Mouse (Mus musculus): Measurements from ENCODE around the gene Adamts10. TPM values are rescaled to one million over a fixed set of nuclear protein-coding genes. Genes with fewer than 3 reads are reported as not detected.
A peak's percentile ranks its signal among the peaks of the same experiment; 100 is the strongest.

Gene Adamts10
- polyA plus RNA-seq, 1 experiment from 2014 or later: 48.0 TPM

DNA sequence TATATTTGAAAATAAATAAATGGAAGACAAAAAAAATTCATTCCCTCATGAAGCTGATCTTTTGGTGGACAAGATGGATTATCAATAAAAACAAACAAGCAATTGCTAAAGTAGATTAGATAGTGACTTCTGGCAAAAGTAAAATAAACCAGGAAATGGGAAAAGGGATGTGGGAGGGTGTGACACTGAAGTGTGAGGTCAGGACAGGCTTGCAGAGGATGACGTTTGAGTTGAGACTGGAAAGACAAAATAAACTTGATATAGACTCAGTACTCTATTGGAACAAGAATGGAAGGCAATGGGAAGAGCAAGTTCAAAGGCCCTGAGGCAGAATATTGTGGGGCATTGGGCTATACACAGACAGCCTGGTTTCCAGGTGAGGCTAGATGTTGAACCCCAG lies 3.6 kb upstream of the Adamts10 start:
- peaks cover 16% of the 10 kb centered on the region for H3K4me1 ChIP-seq (replicated peaks)
- H3K9me3 ChIP-seq: no peaks in the 10 kb centered on the region
- no peak for ATAC-seq (ENCODE audit: low FRiP score)
- 59% methylated on average over 1 of the region's 1 CpGs for WGBS
- no peak overlapping the region for H3K27ac ChIP-seq
- no peaks in the 10 kb centered on the region for H3K36me3 ChIP-seq
- no peak overlapping the region for H3K4me2 ChIP-seq
- no peak overlapping the region for H3K9ac ChIP-seq
- H3K27me3 ChIP-seq: no peaks in the 10 kb centered on the region
- H3K4me3 ChIP-seq: no peak overlapping the region

GRCm38 (mm10) chr17:33523431-33523917 lies 530 bp upstream of the Adamts10 start:
- ATAC-seq (ENCODE audit: low FRiP score): peak; percentile 45
- no peaks in the 10 kb centered on the region for H3K27me3 ChIP-seq
- peak overlapping the region; percentile 70 for H3K4me3 ChIP-seq
- peaks cover 28% of the 10 kb centered on the region for H3K4me1 ChIP-seq (replicated peaks)
- WGBS: 7% methylated on average over 12 of the region's 13 CpGs
- peak overlapping the region; percentile 61 for H3K4me2 ChIP-seq
- peaks cover under 1% of the 10 kb centered on the region for H3K36me3 ChIP-seq
- H3K9me3 ChIP-seq: no peaks in the 10 kb centered on the region
- H3K9ac ChIP-seq: peak overlapping the region; percentile 82
- peak overlapping the region; percentile 80 for H3K27ac ChIP-seq

- ATAC-seq (ENCODE audit: low FRiP score): peak; percentile 45
- WGBS: 8% methylated on average over 2 of the region's 2 CpGs
Observed at GRCm38 (mm10) chr17:33524806-33525373, 886 bp downstream of the Adamts10 start.

GRCm38 (mm10) chr17:33526506-33526905 lies 2.5 kb downstream of the Adamts10 start:
- H3K4me3 ChIP-seq: no peak overlapping the region
- no peak overlapping the region for H3K9ac ChIP-seq
- no peak overlapping the region for H3K4me2 ChIP-seq
- H3K27me3 ChIP-seq: no peaks in the 10 kb centered on the region
- H3K9me3 ChIP-seq: no peaks in the 10 kb centered on the region
- 76% methylated on average over 3 of the region's 3 CpGs for WGBS
- H3K27ac ChIP-seq: no peak overlapping the region
- H3K36me3 ChIP-seq: peaks cover 31% of the 10 kb centered on the region
- ATAC-seq (ENCODE audit: low FRiP score): no peak
- H3K4me1 ChIP-seq (replicated peaks): peaks cover 28% of the 10 kb centered on the region

More at GRCm38 (mm10) chr17:33524806-33525373, 886 bp downstream of the Adamts10 start:
- Histone ChIP-seq H3K27ac (peak overlapping the region; percentile 80), H3K9me3 (no peaks in the 10 kb centered on the region), H3K9ac (peak overlapping the region; percentile 82), H3K4me3 (peak overlapping the region; percentile 70), H3K4me2 (peak overlapping the region; percentile 61), H3K27me3 (no peaks in the 10 kb centered on the region), H3K4me1 (replicated peaks) (peaks cover 28% of the 10 kb centered on the region), H3K36me3 (peaks cover 15% of the 10 kb centered on the region)

DNA sequence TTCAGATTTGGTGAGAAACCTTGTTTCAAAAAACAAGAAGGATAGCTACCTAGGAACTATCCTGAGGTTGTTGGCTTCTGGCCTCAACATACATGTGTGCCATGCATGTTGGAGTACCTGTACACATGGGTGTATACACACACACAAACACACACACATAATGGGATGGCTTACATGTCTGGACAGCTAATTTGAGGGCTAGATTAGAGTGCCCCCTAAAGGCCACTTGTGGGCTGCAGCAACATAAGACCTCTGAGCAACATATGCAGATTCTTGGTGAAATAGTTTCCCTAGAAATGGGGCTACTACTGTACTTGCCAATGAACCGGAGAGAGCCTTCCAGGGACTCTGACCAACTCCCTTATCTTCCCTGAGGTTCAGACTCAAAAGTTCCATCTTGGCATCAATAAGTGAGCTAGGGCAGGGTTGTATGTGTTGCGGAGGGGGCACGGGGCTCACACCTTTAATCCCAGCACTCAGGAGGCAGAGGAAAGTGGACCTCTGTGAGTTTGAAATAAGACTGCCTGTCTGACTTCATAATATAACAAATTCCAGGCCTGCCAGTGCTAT lies 15.2 kb downstream of the Adamts10 start:
- no peak overlapping the region for H3K9ac ChIP-seq
- 88% methylated on average over 3 of the region's 3 CpGs for WGBS
- no peaks in the 10 kb centered on the region for H3K4me1 ChIP-seq (replicated peaks)
- peaks cover 61% of the 10 kb centered on the region for H3K36me3 ChIP-seq
- no peak overlapping the region for H3K27ac ChIP-seq
- ATAC-seq (ENCODE audit: low FRiP score): no peak
- H3K4me2 ChIP-seq: no peak overlapping the region
- no peaks in the 10 kb centered on the region for H3K27me3 ChIP-seq
- no peaks in the 10 kb centered on the region for H3K9me3 ChIP-seq
- no peak overlapping the region for H3K4me3 ChIP-seq

DNA sequence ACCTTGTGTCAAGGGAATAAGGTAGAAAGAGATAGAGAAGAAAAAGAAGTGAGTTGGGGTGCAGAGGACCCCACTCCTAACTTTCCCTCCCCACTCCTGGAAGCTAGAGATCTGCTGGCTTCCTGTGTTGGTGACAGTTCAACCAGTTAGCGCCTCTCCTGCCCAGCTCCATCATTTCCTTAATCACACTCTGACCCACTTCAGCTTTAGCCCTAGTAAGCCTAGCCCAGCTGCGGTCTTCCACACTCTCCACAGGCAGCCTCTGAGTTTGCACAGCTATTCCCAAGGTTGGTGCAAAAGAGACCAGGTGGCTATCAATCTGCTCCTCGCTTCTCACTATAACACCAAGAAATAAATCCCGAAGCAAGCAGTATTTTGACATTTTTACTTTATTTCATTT lies 15.9 kb downstream of the Adamts10 start:
- WGBS: 94% methylated on average over 4 of the region's 4 CpGs
- Histone ChIP-seq H3K4me1 (replicated peaks) (no peaks in the 10 kb centered on the region), H3K36me3 (peaks cover 62% of the 10 kb centered on the region), H3K27me3 (no peaks in the 10 kb centered on the region), H3K9me3 (no peaks in the 10 kb centered on the region), H3K9ac (no peak overlapping the region), H3K4me3 (no peak overlapping the region), H3K4me2 (no peak overlapping the region), H3K27ac (no peak overlapping the region)
- no peak for ATAC-seq (ENCODE audit: low FRiP score)

- H3K9me3 ChIP-seq: no peaks in the 10 kb centered on the region
- H3K36me3 ChIP-seq: peaks cover 74% of the 10 kb centered on the region
- no peak overlapping the region for H3K4me3 ChIP-seq
- H3K4me1 ChIP-seq (replicated peaks): no peaks in the 10 kb centered on the region
- H3K4me2 ChIP-seq: no peak overlapping the region
- ATAC-seq (ENCODE audit: low FRiP score): no peak
- H3K27me3 ChIP-seq: no peaks in the 10 kb centered on the region
- 95% methylated on average over 6 of the region's 6 CpGs for WGBS
- no peak overlapping the region; the same call in 1 of the 2 replicates for H3K9ac ChIP-seq
- no peak overlapping the region for H3K27ac ChIP-seq
Observed at GRCm38 (mm10) chr17:33549212-33549611, 25.2 kb downstream of the Adamts10 start.

DNA sequence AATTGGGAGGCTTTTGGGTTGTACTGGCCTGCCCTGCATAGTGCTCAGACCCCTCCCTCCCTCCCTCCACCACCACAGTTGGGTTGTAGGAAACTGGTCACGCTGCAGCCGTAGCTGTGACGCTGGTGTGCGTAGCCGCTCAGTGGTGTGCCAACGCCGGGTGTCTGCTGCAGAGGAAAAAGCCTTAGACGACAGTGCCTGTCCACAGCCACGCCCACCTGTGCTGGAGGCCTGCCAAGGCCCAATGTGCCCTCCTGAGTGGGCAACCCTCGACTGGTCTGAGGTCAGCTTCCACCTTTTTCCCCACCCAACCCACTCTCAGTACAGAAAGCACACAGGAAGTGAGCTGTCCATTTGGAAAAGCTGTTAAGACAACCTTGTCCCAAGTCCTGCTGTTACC lies 26.4 kb downstream of the Adamts10 start:
- Histone ChIP-seq H3K4me1 (replicated peaks) (no peaks in the 10 kb centered on the region), H3K27me3 (no peaks in the 10 kb centered on the region), H3K9ac (no peak overlapping the region), H3K36me3 (peaks cover 62% of the 10 kb centered on the region), H3K4me3 (no peak overlapping the region), H3K27ac (no peak overlapping the region), H3K4me2 (no peak overlapping the region), H3K9me3 (no peaks in the 10 kb centered on the region)
- 87% methylated on average over 10 of the region's 10 CpGs for WGBS
- ATAC-seq (ENCODE audit: low FRiP score): no peak

- Histone ChIP-seq H3K9me3 (no peaks in the 10 kb centered on the region), H3K4me2 (no peak overlapping the region), H3K27me3 (no peaks in the 10 kb centered on the region), H3K4me1 (replicated peaks) (no peaks in the 10 kb centered on the region), H3K36me3 (peaks cover 50% of the 10 kb centered on the region), H3K9ac (no peak overlapping the region), H3K27ac (no peak overlapping the region), H3K4me3 (no peak overlapping the region)
- no peak for ATAC-seq (ENCODE audit: low FRiP score)
- WGBS: 98% methylated on average over 4 of the region's 4 CpGs
Observed at GRCm38 (mm10) chr17:33552113-33552512, 28.1 kb downstream of the Adamts10 start.

DNA sequence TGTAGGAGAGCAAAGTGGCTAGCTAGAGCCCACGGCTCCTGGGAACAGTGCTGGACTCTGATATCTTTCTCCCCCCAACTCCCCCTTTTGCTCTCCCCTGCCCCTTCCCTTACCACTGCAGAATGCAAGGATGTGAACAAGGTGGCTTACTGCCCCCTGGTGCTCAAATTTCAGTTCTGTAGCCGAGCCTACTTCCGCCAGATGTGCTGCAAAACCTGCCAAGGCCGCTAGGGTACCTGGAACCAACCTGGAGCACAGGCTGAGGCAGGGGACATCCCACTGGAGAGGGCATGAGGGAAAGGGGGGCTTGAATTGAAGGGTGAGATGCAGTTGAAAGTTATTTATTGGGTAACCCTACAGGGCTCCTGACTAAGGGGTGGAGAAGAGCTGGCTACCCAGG lies 29.0 kb downstream of the Adamts10 start:
- Histone ChIP-seq H3K9ac (no peak overlapping the region), H3K27me3 (no peaks in the 10 kb centered on the region), H3K9me3 (no peaks in the 10 kb centered on the region), H3K4me1 (replicated peaks) (no peaks in the 10 kb centered on the region), H3K36me3 (peaks cover 43% of the 10 kb centered on the region), H3K4me3 (no peak overlapping the region), H3K27ac (no peak overlapping the region), H3K4me2 (no peak overlapping the region)
- WGBS: 57% methylated on average over 4 of the region's 4 CpGs
- ATAC-seq (ENCODE audit: low FRiP score): peak; percentile 17; the same call in 1 of the 2 replicates

DNA sequence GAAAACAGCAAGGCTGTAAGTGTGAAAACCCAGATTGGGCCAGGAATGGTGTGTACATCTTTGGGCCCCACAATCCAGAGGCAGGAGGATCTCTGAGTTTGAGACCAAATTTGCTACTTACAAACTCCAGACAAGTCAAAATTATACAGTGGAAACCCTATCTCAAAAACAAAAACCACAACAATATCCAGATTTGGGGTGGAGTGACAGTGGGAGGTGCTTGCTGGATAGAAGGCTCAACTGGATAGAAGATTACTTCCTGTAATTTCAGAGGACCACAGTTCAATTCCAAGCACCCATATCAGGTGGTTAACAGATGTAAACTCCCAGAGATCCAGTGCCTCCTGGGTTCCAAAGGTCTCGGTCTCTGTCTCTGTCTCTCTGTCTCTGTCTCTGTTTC lies 30.5 kb downstream of the Adamts10 start:
- H3K9me3 ChIP-seq: no peaks in the 10 kb centered on the region
- ATAC-seq (ENCODE audit: low FRiP score): no peak
- H3K4me3 ChIP-seq: no peak overlapping the region
- peaks cover 29% of the 10 kb centered on the region for H3K36me3 ChIP-seq
- H3K4me2 ChIP-seq: no peak overlapping the region
- H3K4me1 ChIP-seq (replicated peaks): no peaks in the 10 kb centered on the region
- H3K27me3 ChIP-seq: no peaks in the 10 kb centered on the region
- H3K27ac ChIP-seq: no peak overlapping the region
- WGBS: 94% methylated on average over 1 of the region's 1 CpGs
- H3K9ac ChIP-seq: no peak overlapping the region

- Histone ChIP-seq H3K4me3 (no peak within 1 kb of the TSS), H3K36me3 (peaks cover 22% of the 10 kb centered on the region), H3K4me1 (replicated peaks) (no peaks in the 10 kb centered on the region), H3K27ac (no peak within 1 kb of the TSS), H3K9ac (no peak within 1 kb of the TSS), H3K27me3 (no peaks in the 10 kb centered on the region), H3K9me3 (no peaks in the 10 kb centered on the region), H3K4me2 (no peak within 1 kb of the TSS)
- WGBS: 47% methylated on average over 6 of the region's 6 CpGs
- ATAC-seq (ENCODE audit: low FRiP score): no peak
Observed at GRCm38 (mm10) chr17:33555223-33555855, 31.3 kb downstream of the Adamts10 start, which contains the start of gene Myo1f. Myo1f (plus strand) TSS chr17:33555707.
